Mouse (Mus musculus): ENCODE data around the gene Met. TPM values are rescaled to one million over a fixed set of nuclear protein-coding genes. Genes with fewer than 3 reads are reported as not detected.

Met gene
- polyA plus RNA-seq, 1 experiment, result not detected

DNA sequence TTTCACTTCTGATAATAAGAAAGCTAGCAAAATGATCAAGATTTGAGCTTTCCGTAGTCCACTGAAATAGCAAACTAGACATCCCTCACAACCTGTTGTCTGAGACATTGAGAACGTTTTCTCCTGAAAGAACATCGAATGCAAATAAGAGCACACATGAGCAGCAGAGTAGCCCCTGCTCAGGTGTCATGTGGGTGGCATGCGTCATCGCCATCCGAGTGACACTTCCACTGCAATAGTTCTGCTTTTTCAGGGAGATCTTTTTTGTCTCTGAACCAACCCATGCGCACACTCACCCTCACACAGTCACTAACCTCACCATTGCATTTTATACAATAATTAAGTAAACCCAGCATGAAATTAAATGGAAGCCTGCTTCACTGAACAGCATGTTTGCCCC is 78.8 kb downstream of the Met start:
- H3K9me3 ChIP-seq, result no peaks in the 10 kb centered on the region
- H3K4me1 ChIP-seq, result no peaks in the 10 kb centered on the region
- no peaks in the 10 kb centered on the region for H3K36me3 ChIP-seq (replicated peaks; ENCODE audit: low read length)
- no peaks in the 10 kb centered on the region for H3K27me3 ChIP-seq (replicated peaks)
- H3K4me3 ChIP-seq (replicated peaks), result no peak overlapping the region
- TF ChIP-seq FLI1 (IDR thresholded peaks at IDR 0.05; ENCODE audit: low read length) (no peak), GATA1 (IDR thresholded peaks at IDR 0.05; ENCODE audit: borderline replicate concordance, low read length) (no peak)

DNA sequence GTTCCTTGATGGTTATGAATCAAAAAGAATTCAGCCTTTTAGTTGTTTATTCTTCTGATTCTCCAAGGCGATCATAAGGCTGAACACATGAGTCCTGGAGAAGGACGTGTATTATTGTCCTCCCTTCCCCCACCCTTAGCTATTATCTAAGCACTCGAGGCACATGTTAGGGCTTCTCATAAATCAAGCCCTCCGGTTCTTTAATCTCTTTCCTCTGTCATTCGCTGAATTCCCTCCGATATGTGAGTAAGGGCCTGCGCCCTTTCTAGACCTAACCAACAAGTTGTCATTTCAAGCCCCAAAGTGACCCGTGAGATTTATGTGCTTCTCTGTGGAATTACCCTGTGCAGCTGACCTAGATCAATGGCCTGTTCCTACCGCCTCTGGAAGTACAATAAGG is 81.9 kb downstream of the Met start:
- Histone ChIP-seq H3K27me3 (replicated peaks) (no peaks in the 10 kb centered on the region), H3K4me3 (replicated peaks) (no peak overlapping the region), H3K9me3 (no peaks in the 10 kb centered on the region), H3K36me3 (replicated peaks; ENCODE audit: low read length) (no peaks in the 10 kb centered on the region), H3K4me1 (no peaks in the 10 kb centered on the region)
- no peak for TF ChIP-seq FLI1 (IDR thresholded peaks at IDR 0.05; ENCODE audit: low read length)
- TF ChIP-seq GATA1 (IDR thresholded peaks at IDR 0.05; ENCODE audit: borderline replicate concordance, low read length), result no peak

DNA sequence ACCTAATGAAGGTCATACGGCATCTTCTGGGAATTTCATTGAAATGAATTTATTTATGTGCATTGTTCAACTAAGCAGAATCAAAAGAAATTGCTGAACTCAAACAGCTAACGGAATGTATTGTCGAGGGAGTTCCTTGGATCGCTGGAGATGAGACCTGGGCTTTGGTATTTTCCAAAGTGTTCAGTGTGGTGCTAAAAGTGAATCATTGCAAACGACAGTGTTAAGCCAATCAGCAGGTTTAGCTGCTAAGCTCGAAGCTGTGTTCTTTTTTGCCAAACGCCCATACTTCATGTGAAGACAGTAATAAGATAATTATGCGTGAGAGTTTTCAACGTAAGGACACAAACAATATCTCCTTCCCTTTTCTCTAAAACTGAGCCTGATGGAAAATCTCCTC is 82.7 kb downstream of the Met start:
- Histone ChIP-seq H3K4me1 (no peaks in the 10 kb centered on the region), H3K9me3 (no peaks in the 10 kb centered on the region), H3K27me3 (replicated peaks) (no peaks in the 10 kb centered on the region), H3K36me3 (replicated peaks; ENCODE audit: low read length) (no peaks in the 10 kb centered on the region), H3K4me3 (replicated peaks) (no peak overlapping the region)
- no peak for TF ChIP-seq GATA1 (IDR thresholded peaks at IDR 0.05; ENCODE audit: borderline replicate concordance, low read length)
- no peak for TF ChIP-seq FLI1 (IDR thresholded peaks at IDR 0.05; ENCODE audit: low read length)

DNA sequence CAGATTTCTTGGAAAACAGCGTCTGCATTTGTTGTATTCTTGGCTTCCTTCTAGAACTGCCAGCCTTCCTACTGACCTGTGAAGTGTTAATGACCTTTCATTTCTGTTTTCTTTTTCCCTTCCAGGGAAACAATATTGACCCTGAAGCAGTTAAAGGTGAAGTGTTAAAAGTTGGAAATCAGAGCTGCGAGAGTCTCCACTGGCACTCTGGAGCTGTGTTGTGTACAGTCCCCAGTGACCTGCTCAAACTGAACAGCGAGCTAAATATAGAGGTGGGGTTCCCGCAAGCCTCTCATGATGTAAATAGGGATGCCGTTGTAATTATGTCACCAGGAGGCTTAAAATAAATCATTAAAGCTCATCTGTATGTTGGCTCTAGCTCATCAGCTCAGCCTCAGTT is 83.2 kb downstream of the Met start:
- Histone ChIP-seq H3K36me3 (replicated peaks; ENCODE audit: low read length) (no peaks in the 10 kb centered on the region), H3K27me3 (replicated peaks) (no peaks in the 10 kb centered on the region)
- TF ChIP-seq FLI1 (IDR thresholded peaks at IDR 0.05; ENCODE audit: low read length) (no peak), GATA1 (IDR thresholded peaks at IDR 0.05; ENCODE audit: borderline replicate concordance, low read length) (no peak)

DNA sequence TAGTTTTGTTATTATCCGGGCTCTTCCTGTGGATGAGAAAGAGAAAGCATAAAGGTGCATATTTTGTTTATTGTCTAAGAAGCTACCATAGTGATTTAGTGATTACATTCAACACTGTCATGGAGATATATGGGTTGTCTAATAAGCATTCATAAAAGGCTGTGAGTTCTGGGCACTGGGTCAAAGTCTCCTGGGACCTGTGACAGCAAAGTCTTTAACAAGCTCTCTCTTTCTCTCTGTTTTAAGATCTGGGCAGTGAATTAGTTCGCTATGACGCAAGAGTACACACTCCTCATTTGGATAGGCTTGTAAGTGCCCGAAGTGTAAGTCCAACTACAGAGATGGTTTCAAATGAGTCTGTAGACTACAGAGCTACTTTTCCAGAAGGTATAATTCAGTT is 85.2 kb downstream of the Met start:
- Histone ChIP-seq H3K36me3 (replicated peaks; ENCODE audit: low read length) (no peaks in the 10 kb centered on the region), H3K4me3 (replicated peaks) (no peak overlapping the region)
- no peak for TF ChIP-seq FLI1 (IDR thresholded peaks at IDR 0.05; ENCODE audit: low read length)
- no peak for TF ChIP-seq GATA1 (IDR thresholded peaks at IDR 0.05; ENCODE audit: borderline replicate concordance, low read length)

More for the DNA sequence above, 83.2 kb downstream of the Met start:
- Histone ChIP-seq H3K9me3 (no peaks in the 10 kb centered on the region), H3K4me1 (no peaks in the 10 kb centered on the region), H3K4me3 (replicated peaks) (no peak overlapping the region)

DNA sequence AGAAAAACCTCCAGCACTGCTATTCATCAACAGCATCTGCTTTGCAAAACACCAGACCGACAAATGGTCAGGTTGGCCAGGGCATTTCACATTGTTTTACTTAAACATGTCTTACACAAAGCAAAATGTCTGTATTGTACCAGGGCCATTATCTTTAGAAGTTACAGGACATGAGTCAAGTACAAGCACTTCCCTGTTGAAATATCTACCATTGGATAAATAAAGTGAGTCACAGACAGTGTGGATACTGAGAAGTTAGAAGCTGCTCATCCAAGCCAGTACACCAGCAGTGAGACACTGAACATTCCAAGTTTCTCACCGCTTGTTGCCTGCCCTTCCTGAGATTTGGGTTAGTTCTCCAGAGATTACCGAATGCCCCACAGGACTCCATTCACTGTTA is 86.0 kb downstream of the Met start:
- H3K27me3 ChIP-seq (replicated peaks), result no peaks in the 10 kb centered on the region
- no peak for TF ChIP-seq GATA1 (IDR thresholded peaks at IDR 0.05; ENCODE audit: borderline replicate concordance, low read length)
- TF ChIP-seq FLI1 (IDR thresholded peaks at IDR 0.05; ENCODE audit: low read length), result no peak
- H3K4me1 ChIP-seq, result no peaks in the 10 kb centered on the region
- no peaks in the 10 kb centered on the region for H3K36me3 ChIP-seq (replicated peaks; ENCODE audit: low read length)
- no peak overlapping the region for H3K4me3 ChIP-seq (replicated peaks)
- H3K9me3 ChIP-seq, result no peaks in the 10 kb centered on the region

More for the DNA sequence above, 85.2 kb downstream of the Met start:
- no peaks in the 10 kb centered on the region for H3K9me3 ChIP-seq
- H3K27me3 ChIP-seq (replicated peaks), result no peaks in the 10 kb centered on the region
- H3K4me1 ChIP-seq, result no peaks in the 10 kb centered on the region

DNA sequence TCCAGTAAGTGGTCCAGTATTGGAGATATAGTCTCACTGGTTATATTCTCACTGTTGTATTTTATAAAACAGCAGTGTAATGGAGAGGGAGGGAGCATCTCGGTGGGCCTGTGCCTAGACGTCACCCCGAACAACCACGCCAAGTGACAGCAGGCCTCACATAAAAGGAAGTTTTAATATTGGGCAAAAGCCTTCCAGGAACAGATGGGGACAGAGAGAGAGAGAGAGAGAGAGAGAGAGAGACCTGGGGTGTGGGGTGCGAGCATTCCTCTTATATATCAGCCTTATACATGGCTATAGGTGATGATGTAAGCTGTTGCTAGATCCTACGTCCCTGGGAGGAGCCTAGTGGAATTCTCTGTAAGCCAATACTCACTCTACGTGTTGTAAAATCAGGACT is 90.7 kb downstream of the Met start:
- Histone ChIP-seq H3K27me3 (replicated peaks) (no peaks in the 10 kb centered on the region), H3K9me3 (no peaks in the 10 kb centered on the region), H3K36me3 (replicated peaks; ENCODE audit: low read length) (no peaks in the 10 kb centered on the region), H3K4me1 (no peaks in the 10 kb centered on the region), H3K4me3 (replicated peaks) (no peak overlapping the region)
- TF ChIP-seq FLI1 (IDR thresholded peaks at IDR 0.05; ENCODE audit: low read length), result no peak
- no peak for TF ChIP-seq GATA1 (IDR thresholded peaks at IDR 0.05; ENCODE audit: borderline replicate concordance, low read length)

DNA sequence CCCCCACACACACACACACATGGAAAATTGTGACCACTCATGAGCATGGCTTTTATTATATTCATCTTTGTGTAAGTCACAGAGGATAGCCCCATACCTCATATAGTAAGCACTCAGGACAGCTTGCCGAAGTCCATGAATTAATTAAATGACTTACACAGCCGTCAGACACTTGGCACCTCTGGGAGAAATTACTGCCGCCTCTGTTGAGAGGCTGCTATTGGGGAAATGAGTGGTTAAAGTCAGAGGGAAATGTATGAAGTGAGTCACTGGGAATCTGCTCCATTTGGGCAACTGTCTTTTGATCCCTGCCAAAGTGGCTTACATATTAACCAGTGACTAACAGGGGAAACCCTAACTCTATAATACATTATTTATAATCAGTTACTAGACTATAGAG is 91.2 kb downstream of the Met start:
- no peaks in the 10 kb centered on the region for H3K4me1 ChIP-seq
- TF ChIP-seq GATA1 (IDR thresholded peaks at IDR 0.05; ENCODE audit: borderline replicate concordance, low read length) (no peak), FLI1 (IDR thresholded peaks at IDR 0.05; ENCODE audit: low read length) (no peak)
- H3K27me3 ChIP-seq (replicated peaks), result no peaks in the 10 kb centered on the region

DNA sequence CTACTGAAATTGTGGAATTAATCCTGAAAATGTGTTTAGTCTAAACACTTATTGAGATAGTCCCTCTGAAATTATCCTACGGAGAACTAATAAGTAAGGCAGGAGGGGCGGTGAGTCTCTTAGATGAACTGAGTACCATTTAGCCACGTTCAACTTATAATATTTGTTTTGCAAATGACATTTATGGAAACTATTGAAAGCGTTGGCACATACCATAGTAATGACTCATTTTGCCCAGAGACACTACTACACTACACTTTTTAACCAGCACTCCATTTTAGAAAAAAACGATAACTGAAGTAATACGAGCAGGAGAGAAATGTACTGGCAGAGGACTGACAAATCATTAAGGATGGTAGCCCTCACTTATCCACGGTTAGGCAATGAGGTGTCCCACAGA is 92.1 kb downstream of the Met start:
- Histone ChIP-seq H3K9me3 (no peaks in the 10 kb centered on the region), H3K27me3 (replicated peaks) (no peaks in the 10 kb centered on the region), H3K36me3 (replicated peaks; ENCODE audit: low read length) (no peaks in the 10 kb centered on the region), H3K4me1 (no peaks in the 10 kb centered on the region), H3K4me3 (replicated peaks) (no peak overlapping the region)
- TF ChIP-seq GATA1 (IDR thresholded peaks at IDR 0.05; ENCODE audit: borderline replicate concordance, low read length) (no peak), FLI1 (IDR thresholded peaks at IDR 0.05; ENCODE audit: low read length) (no peak)

More for the DNA sequence above, 91.2 kb downstream of the Met start:
- no peak overlapping the region for H3K4me3 ChIP-seq (replicated peaks)
- no peaks in the 10 kb centered on the region for H3K9me3 ChIP-seq
- H3K36me3 ChIP-seq (replicated peaks; ENCODE audit: low read length), result no peaks in the 10 kb centered on the region

DNA sequence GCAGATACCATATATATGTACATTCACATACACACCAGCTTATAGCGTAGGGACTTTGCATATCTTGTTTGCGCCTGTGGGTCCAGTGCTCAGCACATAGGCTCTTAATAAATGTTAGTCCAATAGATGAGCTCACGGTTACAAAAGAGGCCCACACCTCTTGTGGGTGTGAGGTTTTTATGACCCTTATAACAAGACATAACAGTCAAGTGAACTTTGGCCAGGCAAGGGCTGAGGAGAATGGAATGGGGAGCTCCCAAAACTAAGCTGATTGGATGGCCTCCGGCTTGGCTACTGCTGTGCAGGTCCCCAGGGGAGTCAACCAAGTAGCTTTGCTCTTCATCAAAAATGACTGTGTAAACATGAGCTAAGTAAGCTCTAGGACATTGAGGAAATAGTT is 96.1 kb downstream of the Met start:
- Histone ChIP-seq H3K9me3 (no peaks in the 10 kb centered on the region), H3K4me3 (replicated peaks) (no peak overlapping the region), H3K36me3 (replicated peaks; ENCODE audit: low read length) (no peaks in the 10 kb centered on the region), H3K27me3 (replicated peaks) (no peaks in the 10 kb centered on the region), H3K4me1 (no peaks in the 10 kb centered on the region)
- TF ChIP-seq GATA1 (IDR thresholded peaks at IDR 0.05; ENCODE audit: borderline replicate concordance, low read length) (no peak), FLI1 (IDR thresholded peaks at IDR 0.05; ENCODE audit: low read length) (no peak)

DNA sequence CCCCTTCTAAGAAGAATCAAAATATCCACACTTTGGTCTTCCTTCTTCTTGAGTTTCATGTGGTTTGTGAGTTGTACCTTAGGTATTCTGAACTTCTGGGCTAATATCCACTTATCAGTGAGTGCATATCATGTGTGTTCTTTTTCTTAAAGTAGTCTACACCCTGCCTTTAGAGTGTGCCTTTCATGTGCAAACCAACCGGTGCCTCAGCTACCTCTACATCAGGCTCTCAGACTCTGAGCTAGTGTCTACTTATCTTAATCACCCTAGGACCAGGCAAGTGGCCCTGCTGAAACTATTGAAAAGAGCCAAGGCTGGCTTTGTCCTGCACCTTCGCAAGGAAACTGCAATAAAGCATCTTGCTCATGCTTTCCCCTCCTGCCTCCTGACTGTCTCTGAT is 97.7 kb downstream of the Met start:
- Histone ChIP-seq H3K27me3 (replicated peaks) (no peaks in the 10 kb centered on the region), H3K9me3 (no peaks in the 10 kb centered on the region), H3K4me3 (replicated peaks) (no peak overlapping the region), H3K36me3 (replicated peaks; ENCODE audit: low read length) (no peaks in the 10 kb centered on the region), H3K4me1 (no peaks in the 10 kb centered on the region)
- no peak for TF ChIP-seq GATA1 (IDR thresholded peaks at IDR 0.05; ENCODE audit: borderline replicate concordance, low read length)
- TF ChIP-seq FLI1 (IDR thresholded peaks at IDR 0.05; ENCODE audit: low read length), result no peak

Measured in megakaryocyte, embryonic 14.5 days (primary cell).